Mouse (Mus musculus): ENCODE data around the gene Olfr1511.
"Not testable (repeated sequence)": the region's sequence is repeated elsewhere in the genome, so short reads cannot be mapped to it uniquely, and the experiment has no call there.

Olfr1511 gene

DNA sequence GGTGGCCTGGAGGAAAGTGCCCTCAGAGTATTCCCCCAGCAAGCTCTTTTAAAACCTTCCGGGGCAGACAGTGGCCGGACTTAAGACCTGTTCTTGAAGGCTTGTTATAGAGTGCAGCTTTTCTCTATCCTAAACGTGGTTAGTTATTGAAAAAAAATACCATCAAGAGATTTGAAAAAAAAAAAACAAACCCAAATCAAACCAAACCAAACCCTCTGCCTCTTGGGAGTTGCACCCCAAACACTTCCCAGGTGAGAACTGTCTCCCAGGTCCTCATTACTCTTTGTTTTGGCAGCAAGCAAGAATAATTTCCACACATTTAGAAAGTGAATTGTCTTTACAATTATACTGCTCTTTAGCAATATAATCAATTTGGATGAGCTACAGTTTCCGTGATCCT lies at the start of gene Olfr1511:
Gene Olfr1511 (minus strand): TSS at position 101 of the 400 bp plus-strand sequence.
- DNase-seq = no peak

DNA sequence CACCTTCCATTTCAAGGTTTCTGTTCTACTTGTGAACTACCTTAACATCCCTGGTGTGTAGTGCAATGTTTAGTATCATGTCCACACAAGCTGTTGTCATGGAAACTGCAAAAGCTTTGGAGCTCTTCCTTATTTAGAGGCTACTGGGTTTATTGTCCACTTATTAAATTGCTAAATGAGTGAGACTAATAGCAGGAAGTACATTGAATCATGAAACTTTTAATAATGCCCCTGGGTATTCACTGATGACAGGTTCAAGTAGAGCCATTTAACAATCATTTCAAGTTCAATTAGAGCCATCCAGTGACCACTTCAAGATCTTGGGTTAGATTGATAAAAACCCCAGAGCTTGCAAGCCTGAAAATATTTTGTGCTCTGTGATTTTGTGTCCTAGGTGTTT lies 45.5 kb upstream of the Olfr1511 start, which contains the start of gene Olfr1509:
Gene Olfr1509 (plus strand): TSS at position 301 of the 400 bp plus-strand sequence.
- DNase-seq = no peak

DNA sequence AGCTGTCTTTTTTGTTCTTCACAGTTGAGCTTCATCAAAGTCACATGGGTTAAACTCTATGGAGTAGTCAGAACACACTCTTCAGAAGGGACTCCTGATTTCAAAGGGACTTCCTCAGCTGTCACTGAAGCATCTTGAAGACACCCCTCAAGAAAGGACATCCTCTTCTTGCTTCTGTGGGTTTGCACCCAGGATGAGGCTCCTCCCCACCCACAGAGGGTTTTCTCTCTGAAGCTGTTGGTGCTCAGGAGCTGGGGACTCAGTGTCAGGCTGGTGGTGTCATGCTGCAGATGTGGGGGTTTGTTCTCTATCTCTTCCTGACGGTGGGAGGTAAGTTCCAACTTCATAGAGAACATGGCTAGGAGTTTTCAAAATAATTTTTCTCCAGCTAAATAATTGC lies 30.5 kb upstream of the Olfr1511 start:
- DNase-seq = no peak

DNA sequence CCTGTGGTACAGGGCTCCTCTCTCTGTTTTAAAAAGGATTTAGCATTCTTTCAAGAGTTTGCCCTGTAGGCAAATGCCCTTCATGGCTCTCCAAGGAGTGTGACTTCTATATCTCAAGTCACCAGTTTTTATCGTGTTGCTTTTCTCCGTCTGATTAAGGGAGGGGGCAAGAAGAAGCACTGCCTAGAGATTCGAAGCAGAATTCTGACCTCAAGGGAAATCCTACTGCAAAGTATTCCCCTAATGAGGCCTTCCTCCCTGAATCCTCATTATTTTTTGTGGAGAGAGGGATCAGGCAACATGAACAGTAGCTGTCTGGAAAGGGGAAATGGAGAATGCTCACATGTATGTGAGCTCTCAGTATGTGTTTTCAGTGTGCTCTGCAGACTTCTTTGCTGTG lies 17.1 kb upstream of the Olfr1511 start, which contains the start of gene Olfr1510:
Gene Olfr1510 (minus strand): TSS at position 101 of the 400 bp plus-strand sequence.
- DNase-seq = no peak

DNA sequence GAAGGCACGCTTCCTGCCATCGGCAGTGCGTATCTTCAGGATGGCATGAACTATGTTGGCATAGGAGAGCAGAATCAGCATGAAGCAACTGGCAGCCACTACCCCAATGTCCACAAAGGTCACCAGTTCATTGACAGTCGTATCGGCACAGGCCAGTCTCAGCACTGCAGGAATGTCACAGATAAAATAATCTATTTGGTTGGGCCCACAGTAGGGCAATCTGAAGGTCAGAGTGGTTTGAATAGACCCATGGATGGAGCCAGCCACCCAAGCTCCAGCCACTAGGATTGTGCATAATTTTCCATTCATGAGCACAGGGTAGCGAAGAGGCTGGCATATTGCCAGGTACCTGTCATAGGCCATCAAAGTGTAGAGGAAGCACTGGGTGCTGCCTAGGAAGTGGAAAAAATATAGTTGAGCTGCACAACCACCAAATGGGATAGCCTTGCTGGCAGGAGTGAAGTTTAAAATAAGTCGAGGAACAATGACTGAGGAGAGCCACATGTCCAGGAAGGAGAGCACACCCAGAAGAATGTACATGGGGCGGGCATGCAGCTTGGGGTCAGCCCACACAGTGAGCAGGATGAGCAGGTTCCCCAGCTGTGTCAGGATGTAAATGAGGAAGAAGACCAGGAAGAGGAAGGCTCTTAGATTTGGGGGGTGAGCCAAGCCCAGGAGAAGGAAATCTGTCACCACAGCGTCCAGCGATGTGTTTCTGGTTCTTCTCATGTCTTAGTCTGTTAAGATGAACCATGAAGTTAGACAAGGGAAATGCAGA lies 13.2 kb upstream of the Olfr1511 start:
- not testable (repeated sequence) for DNase-seq

DNA sequence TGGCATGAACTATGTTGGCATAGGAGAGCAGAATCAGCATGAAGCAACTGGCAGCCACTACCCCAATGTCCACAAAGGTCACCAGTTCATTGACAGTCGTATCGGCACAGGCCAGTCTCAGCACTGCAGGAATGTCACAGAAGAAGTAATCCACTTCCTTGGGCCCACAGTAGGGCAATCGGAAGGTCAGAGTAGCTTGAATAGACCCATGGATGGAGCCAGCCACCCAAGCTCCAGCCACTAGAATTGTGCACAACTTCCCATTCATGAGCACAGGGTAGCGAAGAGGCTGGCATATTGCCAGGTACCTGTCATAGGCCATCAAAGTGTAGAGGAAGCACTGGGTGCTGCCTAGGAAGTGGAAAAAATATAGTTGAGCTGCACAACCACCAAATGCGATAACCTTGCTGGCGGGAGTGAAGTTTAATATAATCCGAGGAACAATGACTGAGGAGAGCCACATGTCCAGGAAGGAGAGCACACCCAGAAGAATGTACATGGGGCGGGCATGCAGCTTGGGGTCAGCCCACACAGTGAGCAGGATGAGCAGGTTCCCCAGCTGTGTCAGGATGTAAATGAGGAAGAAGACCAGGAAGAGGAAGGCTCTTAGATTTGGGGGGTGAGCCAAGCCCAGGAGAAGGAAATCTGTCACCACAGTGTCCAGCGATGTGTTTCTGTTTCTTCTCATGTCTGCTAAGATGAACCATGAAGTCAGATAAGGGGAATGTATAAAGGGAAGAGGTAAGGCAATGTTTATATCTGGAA lies 6.9 kb downstream of the Olfr1511 start:
- DNase-seq = not testable (repeated sequence)

DNA sequence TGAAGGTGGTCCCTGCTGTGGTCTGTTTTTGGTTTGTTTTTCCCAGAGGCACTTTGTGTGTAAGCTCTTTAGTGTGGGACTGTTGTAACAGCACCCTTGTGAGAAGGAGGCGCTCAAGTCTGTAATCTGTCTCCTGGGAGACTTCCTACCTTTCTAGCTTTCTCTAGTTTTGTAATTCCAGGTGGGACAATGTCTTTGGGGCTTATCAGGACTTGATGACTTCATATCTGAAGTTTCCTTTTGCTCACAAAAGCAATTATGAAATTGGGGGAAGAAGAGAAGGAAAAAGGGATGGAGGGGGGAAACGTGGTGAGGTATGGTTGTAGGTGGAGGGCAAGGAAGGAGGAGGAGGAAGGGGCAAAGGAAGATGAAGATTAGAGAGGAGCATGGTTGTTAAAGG lies 18.1 kb downstream of the Olfr1511 start, which contains the start of gene Olfr1512:
Gene Olfr1512 (minus strand): TSS at position 101 of the 400 bp plus-strand sequence.
- no peak for DNase-seq

DNA sequence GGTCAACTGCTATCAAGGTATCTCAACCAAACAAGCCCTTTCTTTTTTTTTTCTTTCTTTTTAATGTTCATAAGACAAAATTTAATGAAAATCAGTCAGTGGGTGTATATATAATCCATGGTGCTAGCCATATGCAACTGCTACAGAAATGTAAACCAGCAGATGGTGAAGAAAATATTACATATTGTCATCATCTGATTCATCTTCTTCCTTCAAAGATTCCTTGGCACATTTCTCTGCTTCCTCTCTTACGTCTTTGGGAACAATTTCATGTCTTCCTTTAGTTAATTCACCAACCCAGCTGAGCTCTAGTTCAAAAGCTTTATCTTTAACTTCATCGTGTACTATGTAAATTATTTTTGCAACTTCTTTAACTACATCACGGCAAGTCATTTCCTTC lies 28.4 kb downstream of the Olfr1511 start:
- DNase-seq = no peak

DNA sequence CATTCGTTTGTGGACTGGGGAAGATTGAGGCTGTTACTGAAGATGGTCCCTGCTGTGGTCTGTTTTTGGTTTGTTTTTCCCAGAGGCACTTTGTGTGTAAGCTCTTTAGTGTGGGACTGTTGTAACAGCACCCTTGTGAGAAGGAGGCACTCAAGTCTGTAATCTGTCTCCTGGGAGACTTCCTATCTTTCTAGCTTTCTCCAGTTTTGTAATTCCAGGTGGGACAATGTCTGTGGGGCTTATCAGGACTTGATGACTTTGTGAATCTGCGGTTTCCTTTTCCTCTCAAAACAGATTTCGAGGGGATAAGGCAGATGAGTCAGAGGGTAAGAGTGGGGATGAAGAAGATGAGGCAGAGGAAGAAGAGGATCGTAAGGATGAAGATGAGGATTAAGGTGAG lies 40.9 kb downstream of the Olfr1511 start, which contains the start of gene Olfr1513:
Gene Olfr1513 (minus strand): TSS at position 101 of the 400 bp plus-strand sequence.
- DNase-seq = no peak
